Mouse (Mus musculus): Measurements from ENCODE around the gene Epb41l5.

The Epb41l5 gene

GRCm38 (mm10) chr1:119648205-119649111, at the start of gene Epb41l5:
TSS of gene Epb41l5 (minus strand) at chr1:119649000.
- DNase-seq = peak; percentile 84 to 89

GRCm38 (mm10) chr1:119696860-119697259, 48.1 kb upstream of the Epb41l5 start:
- no peak for DNase-seq

GRCm38 (mm10) chr1:119685773-119686558, 37.2 kb upstream of the Epb41l5 start:
- no peak for DNase-seq

GRCm38 (mm10) chr1:119681663-119682213, 32.9 kb upstream of the Epb41l5 start:
- no peak for DNase-seq

GRCm38 (mm10) chr1:119674984-119675383, 26.2 kb upstream of the Epb41l5 start:
- peak; percentile 24 to 53 for DNase-seq

GRCm38 (mm10) chr1:119666904-119667303, 18.1 kb upstream of the Epb41l5 start:
- DNase-seq = no peak

GRCm38 (mm10) chr1:119654307-119654706, 5.5 kb upstream of the Epb41l5 start:
- no peak for DNase-seq

- DNase-seq = no peak
Measured at GRCm38 (mm10) chr1:119650386-119650785, 1.6 kb upstream of the Epb41l5 start.

- no peak for DNase-seq
Measured at GRCm38 (mm10) chr1:119649627-119650026, 827 bp upstream of the Epb41l5 start.

GRCm38 (mm10) chr1:119646356-119646755, 2.4 kb downstream of the Epb41l5 start:
- DNase-seq = peak; percentile 47 to 48

- peak; percentile 68 to 76 for DNase-seq
Measured at GRCm38 (mm10) chr1:119642367-119642766, 6.4 kb downstream of the Epb41l5 start.

- DNase-seq = no peak
Measured at GRCm38 (mm10) chr1:119641090-119641812, 7.5 kb downstream of the Epb41l5 start.

- peak; percentile 83 to 87 for DNase-seq
Measured at GRCm38 (mm10) chr1:119640006-119640405, 8.8 kb downstream of the Epb41l5 start.

- DNase-seq = peak; percentile 58 to 83
Measured at GRCm38 (mm10) chr1:119637188-119638023, 11.4 kb downstream of the Epb41l5 start.

GRCm38 (mm10) chr1:119634746-119635145, 14.1 kb downstream of the Epb41l5 start:
- no peak for DNase-seq

- DNase-seq = no peak
Measured at GRCm38 (mm10) chr1:119630428-119630827, 18.4 kb downstream of the Epb41l5 start.

GRCm38 (mm10) chr1:119626837-119627236, 22.0 kb downstream of the Epb41l5 start:
- no peak for DNase-seq

- DNase-seq = no peak
Measured at GRCm38 (mm10) chr1:119624444-119624843, 24.4 kb downstream of the Epb41l5 start.

- no peak for DNase-seq
Measured at GRCm38 (mm10) chr1:119605396-119605795, 43.4 kb downstream of the Epb41l5 start.

GRCm38 (mm10) chr1:119602448-119602847, 46.4 kb downstream of the Epb41l5 start:
- peak; percentile 85 to 90 for DNase-seq

GRCm38 (mm10) chr1:119598855-119599254, 49.9 kb downstream of the Epb41l5 start:
- no peak for DNase-seq
